Mouse (Mus musculus): Measurements from ENCODE around the gene Bag5. TPM values are rescaled to one million over a fixed set of nuclear protein-coding genes. Genes with fewer than 3 reads are reported as not detected.

Gene Bag5
- total RNA-seq, 2 experiments from 2014 or later, result 19.7 to 26.3 TPM

DNA sequence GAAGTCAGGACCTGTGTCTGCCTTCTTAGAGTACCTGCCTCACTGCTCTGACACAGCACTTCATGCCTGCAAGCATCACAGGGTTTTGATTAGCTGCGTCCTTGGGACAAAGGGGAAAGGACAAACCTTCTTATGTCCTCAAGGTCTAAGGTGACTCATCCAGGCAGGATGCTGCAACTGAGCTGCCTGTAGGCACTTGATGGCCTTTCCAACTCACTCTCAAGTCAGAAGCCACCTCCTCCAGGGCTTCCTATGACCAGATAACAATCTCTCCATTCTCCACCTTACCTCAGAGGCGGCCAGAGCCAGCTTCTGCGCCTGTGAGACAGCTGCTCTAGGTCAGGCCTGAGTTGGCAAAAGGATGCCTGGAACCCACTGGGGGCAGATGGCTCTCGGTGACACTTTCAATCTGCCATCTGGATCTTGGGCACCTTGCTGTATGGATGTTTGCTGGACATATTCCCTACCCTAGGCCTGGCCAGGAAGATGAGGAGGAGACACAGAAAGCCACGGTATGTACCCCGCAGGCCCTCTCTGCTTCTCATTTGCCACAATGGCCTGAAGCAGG, 14.6 kb downstream of the Bag5 start:
- DNase-seq, result no peak

DNA sequence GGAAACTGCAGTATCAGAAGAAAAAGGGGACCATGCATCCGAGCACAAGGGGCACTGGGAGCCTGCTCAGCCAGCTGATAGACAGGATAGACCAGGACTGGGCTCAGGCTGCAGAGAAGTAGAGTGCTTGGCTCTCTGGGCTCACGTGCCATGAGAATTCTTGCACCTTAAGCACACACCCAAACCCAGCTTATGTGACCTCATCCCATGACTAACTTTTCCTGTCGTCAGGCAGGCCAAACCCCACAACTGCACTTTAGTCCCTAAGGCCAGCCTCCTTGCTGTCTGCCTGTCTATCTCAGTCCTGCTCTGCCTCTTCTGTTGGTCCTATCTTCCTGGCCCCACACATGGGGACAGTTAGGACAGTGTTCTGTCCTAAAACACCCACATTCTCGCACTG, 15.3 kb downstream of the Bag5 start:
- DNase-seq, result no peak

DNA sequence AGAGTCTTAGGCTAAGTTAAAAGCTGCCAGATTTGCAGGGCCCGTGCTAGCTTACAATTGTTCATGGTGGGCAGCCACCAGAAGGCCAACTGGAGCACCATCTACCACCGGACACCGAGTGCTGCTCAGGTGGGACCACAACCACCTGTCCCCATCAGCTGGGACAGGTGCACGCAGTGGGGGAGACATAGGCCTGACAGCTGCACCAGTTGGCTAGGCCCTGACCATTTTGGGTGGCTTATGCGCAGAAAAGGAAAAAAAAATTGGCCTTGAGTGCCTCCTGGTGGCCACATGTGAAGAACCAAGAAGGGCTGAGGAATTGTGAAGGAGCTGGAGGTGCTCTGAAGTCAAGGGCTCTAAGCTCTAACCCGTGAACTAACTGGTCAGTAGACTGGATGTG, 16.8 kb downstream of the Bag5 start:
- DNase-seq, result peak; percentile 83 to 88

DNA sequence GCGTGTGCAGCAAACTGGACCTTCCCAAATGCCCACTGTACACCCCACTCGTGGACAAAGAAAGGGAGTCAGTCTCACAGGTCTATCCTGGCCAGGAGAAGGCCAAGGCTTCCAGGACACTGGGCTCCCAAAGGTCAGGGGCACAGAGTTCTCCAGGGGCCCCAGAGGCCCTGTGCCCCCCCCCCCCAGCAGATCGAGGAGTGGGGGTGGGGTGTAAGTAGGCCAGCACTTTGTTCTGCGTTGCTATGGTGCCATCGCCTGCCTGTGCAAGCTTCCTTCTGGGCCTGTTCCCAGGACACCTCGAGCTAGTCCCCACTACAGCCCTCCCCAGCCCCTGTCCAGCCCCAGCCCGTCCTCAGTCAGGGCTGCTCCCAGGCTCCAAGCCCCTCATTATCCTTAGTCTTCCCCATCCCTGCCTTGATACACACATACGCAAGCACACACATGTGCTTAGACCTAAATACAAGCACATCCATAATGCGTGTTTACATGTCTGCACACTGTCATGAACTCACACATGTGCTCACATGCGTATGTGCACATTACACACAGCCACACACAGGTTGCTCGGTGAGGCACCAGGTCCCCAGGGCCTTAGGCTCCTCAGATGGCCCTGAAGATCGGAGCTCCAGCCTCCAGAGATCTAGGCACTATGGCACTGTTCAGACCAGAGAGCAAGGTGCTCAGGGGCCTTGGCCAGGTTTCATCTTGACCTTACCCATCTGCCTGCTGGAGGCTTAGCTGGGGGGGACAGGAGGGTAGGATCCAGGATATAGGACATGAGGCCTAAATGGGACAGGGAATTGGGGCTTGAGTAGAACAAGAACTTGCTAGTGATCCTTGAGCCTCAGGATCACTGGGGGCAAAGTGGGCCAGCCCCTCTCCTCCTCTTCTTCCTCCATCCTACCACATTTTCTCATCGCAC, 17.9 kb downstream of the Bag5 start:
- DNase-seq, result no peak

GRCm38 (mm10) chr12:111694271-111694781, 18.7 kb downstream of the Bag5 start:
- no peak for DNase-seq

- no peak for DNase-seq
Observed at GRCm38 (mm10) chr12:111693341-111694270, 19.5 kb downstream of the Bag5 start.

- DNase-seq, result no peak
Observed at GRCm38 (mm10) chr12:111692899-111693298, 20.2 kb downstream of the Bag5 start.

- DNase-seq, result no peak
Observed at GRCm38 (mm10) chr12:111691346-111691872, 21.6 kb downstream of the Bag5 start.

GRCm38 (mm10) chr12:111689426-111689825, 23.6 kb downstream of the Bag5 start:
- DNase-seq, result no peak

GRCm38 (mm10) chr12:111688069-111688428, 25.0 kb downstream of the Bag5 start:
- no peak for DNase-seq

DNA sequence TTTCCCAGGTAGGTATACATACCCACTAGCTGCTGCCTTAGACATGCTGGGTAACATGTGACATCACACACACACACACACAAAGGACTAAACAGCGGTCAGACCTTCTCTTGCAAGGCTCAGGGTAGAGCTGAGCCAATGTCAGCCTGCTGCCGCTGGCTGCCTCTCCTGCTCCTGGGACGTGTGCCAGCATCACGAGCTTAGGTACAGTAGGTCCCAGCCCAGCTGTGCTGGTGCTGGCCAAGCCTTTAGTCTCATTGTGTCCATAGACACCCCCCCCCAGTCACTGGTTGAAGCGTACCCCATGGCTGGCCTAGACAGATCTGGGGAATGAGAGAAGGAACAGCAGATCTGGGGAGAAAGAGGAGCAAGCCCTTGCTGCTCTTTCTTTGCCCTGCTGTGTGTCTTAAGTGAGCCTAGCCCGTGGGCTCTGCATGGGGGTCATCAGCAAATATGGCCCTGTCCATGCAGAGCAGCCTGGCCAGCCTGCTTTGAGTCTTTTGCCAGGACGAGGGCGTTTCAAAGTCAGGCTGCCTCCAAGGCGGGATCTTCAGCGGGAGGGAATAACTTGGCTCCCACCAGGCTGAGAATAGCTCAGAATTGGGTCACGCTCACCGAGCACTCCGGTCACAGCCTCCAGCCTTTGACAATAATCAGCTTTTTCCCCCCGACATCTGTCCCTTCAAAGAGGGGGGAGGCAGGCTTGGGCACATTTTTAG, 25.5 kb downstream of the Bag5 start:
- peak; percentile 88 to 92 for DNase-seq

DNA sequence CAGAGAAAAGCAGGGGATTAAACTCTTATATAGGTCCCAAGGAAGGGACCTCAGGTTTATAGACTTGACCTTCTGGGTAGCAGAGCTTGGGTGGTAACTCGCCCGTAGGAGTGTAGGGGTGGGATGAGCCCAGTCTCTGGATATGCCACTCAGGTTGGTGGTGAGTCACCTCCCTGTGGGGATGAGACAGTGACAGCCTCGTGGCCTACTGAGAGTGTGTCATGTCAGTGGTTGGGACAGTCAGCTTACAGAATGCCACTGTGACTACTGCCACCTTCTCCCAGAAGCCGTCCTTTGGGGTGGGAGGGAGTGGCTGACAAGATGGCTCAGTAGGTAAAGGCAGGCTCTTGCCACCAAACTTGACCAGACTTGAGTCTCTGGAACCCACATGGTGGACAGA, 26.7 kb downstream of the Bag5 start:
- no peak for DNase-seq

DNA sequence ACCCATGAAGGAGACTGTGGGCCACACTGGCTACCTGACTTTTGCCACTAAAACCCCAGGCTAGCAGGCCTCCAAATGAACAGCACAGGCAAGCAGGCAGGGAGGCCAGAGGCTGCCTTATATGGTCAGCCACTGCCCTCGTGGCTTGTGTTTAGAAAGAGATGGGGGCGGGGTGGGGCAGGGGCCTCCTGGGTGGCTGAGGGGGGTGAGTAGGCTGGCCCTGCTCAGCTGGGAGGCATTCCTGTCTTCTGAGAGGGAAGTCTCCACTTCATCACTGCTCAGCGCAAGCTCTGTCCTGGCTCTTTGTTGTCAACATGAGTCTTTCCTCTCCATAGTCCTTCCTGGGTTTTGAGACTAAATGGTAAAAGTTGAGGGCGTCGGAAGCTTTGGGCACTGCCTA, 30.3 kb downstream of the Bag5 start:
- DNase-seq, result no peak

GRCm38 (mm10) chr12:111682003-111682402, 31.1 kb downstream of the Bag5 start:
- no peak for DNase-seq

DNA sequence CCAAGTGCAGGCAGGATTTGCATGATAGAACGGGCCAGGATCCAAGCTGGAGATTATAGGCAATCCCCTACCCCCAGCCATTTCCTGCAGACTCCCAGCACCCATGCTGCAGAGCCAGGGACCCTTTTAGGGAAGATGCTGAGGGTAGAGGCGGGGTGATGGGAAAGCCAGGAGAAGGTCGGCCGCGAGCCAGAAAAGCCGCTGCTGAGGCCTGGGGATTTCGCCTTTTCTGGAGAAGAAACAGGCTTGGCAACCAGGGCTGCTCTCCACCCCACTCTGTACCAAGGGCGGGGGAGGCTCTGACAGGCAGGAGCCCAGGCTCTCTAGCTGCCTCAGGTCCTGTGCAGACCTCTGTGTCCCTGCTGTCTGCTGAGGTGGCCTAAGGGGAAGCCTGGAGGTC, 31.8 kb downstream of the Bag5 start:
- DNase-seq, result peak in 1 of 2 experiments; percentile 4

DNA sequence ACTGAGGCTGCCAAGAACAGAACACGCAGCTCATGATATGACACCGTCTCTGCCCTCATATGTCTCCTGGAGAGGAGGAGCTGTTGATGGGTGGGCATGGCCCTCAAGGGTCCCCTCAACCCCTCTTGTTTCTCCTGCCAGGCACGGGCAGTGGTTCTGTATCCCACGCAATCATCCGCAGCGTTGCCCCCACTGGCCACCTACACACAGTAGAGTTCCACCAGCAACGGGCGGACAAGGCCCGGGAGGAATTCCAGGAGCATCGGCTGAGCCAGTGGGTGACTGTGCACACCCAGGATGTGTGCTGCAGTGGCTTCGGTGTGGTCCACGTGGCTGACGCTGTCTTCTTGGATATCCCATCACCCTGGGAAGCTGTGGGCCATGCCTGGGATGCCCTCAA, 32.4 kb downstream of the Bag5 start:
- no peak for DNase-seq

- DNase-seq, result no peak
Observed at GRCm38 (mm10) chr12:111678997-111679396, 34.1 kb downstream of the Bag5 start.

DNA sequence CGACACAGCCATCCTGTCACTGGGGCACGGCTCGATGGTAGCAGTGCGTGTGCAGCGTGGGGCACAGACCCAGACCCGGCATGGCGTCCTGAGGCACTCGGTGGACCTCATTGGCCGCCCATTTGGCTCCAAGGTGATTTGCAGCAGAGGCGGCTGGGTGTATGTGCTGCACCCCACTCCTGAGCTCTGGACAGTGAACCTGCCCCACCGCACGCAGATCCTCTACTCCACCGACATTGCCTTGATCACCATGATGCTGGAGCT, 34.5 kb downstream of the Bag5 start:
- DNase-seq, result no peak

GRCm38 (mm10) chr12:111677882-111678669, 35.0 kb downstream of the Bag5 start, which contains the start of gene Trmt61a:
TSS of gene Trmt61a (plus strand) at chr12:111678105.
- DNase-seq, result peak; percentile 94 to 95

DNA sequence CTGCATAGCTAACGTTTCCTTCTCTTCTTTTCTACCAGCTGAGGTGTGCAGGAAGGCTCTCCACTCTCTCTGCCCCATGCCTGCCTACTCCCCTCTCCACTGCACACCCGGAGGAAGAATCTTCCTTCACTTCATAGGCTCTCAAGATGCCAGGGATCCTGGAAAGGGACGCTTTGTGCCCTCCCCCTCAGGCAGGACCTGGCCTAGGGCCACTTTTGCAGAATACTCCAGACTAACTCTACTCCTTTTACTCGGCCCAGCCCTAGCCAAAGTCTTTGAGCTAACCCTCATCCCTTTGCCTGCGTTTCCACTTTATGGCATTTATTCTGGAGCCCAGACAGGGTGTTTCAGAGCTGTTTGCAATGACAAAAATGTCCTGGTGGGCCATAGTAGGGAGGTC, 35.6 kb downstream of the Bag5 start:
- no peak for DNase-seq
